Mouse (Mus musculus): ENCODE data around the gene Trpv4.

The Trpv4 gene

GRCm38 (mm10) chr5:114590043-114590913 is 67.9 kb downstream of the Trpv4 start:
- no peak for DNase-seq (ENCODE audit: low read depth in 2 of 2, low spot score in 2 of 2)

GRCm38 (mm10) chr5:114589454-114589853 is 68.8 kb downstream of the Trpv4 start:
- no peak for DNase-seq (ENCODE audit: low read depth in 2 of 2, low spot score in 2 of 2)

DNA sequence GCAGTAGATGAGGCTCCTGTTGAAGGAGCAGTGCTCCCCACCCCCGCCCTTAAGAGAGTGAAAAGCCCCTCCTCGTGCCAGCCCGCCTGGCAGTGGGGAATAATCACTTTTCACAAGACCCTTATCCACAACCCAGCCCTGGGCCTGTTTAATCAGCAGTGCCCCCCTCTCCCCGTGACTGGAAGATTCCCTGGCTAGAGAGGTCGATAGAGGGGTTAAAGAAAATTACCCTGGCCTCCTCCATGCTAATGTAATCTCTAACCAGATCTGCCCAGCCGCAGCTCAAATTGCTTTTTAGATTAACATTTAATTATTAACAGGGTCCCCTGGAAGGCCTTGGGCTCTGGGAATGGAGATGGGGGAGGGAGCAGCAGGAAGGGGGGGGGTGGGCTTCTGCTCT is 69.2 kb downstream of the Trpv4 start:
- DNase-seq (ENCODE audit: low read depth in 2 of 2, low spot score in 2 of 2) = no peak

- no peak for DNase-seq (ENCODE audit: low read depth in 2 of 2, low spot score in 2 of 2)
Observed at GRCm38 (mm10) chr5:114588416-114588815, 69.8 kb downstream of the Trpv4 start.

DNA sequence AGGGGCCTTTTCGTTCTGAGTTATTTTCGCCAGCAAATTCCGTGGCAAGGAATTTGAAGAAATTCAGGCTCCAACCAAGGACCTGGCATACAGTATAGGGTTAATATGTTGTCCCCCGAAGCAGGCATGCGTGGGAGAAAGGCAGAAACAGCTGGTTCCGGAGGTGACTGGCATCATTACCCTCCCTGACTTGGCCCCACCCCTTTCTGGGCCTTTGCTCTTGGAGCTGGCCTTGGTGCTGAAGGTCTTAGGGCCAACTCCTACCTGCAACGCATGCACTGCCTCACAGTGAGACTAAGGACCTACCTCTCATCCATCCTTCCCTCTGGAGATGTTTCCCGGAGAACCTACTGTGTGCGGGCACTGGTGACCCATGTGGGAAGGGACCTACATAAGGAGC is 70.3 kb downstream of the Trpv4 start:
- peak in 1 of 2 experiments; percentile 58 for DNase-seq (ENCODE audit: low read depth in 2 of 2, low spot score in 2 of 2)

DNA sequence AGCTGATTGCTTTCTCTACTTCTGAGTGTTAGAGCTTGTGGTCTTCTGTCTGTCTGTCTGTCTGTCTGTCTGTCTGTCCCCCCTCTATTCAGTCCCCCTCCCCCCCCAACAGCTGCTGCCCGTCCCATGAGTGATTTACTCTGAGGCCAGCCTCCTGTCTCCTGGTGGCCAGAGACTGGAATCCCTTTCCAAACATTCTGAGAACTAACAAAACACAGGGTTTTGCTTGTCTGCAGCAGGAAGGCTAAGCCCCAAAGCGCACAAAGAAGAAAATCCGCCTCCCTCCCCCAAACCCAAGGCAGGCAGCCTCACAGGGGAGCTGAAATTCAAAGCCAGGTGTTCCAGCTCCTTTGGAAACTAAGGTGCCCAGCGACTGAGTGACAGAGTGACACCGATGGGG is 72.5 kb downstream of the Trpv4 start:
- DNase-seq (ENCODE audit: low read depth in 2 of 2, low spot score in 2 of 2) = no peak

GRCm38 (mm10) chr5:114584293-114585104 is 73.7 kb downstream of the Trpv4 start:
- DNase-seq (ENCODE audit: low read depth in 2 of 2, low spot score in 2 of 2) = no peak

GRCm38 (mm10) chr5:114583490-114584175 is 74.6 kb downstream of the Trpv4 start:
- DNase-seq (ENCODE audit: low read depth in 2 of 2, low spot score in 2 of 2) = no peak

- no peak for DNase-seq (ENCODE audit: low read depth in 2 of 2, low spot score in 2 of 2)
Observed at GRCm38 (mm10) chr5:114583046-114583445, 75.2 kb downstream of the Trpv4 start.

DNA sequence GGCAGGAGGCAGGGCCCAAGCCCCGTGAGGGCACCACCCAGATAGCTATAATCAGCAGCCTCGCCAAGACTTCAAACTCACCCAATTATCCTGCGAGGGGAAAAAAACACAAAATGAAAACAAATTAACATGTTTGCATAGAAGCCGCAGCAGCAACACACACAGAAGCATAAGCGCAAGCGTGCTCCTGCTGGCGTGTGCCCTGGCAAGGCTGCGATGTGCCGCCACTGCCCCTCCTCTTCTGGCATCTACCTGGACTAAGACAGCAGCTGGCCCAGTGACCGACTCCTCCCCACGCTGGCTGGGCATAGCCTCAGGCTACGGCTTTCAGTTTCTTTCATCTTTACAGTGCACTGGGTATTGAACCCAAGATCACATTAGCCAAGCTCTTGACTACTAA is 76.7 kb downstream of the Trpv4 start:
- no peak for DNase-seq (ENCODE audit: low read depth in 2 of 2, low spot score in 2 of 2)

GRCm38 (mm10) chr5:114579714-114580357 is 78.4 kb downstream of the Trpv4 start:
- DNase-seq (ENCODE audit: low read depth in 2 of 2, low spot score in 2 of 2) = no peak

- DNase-seq (ENCODE audit: low read depth in 2 of 2, low spot score in 2 of 2) = no peak
Observed at GRCm38 (mm10) chr5:114578361-114578760, 79.9 kb downstream of the Trpv4 start.

DNA sequence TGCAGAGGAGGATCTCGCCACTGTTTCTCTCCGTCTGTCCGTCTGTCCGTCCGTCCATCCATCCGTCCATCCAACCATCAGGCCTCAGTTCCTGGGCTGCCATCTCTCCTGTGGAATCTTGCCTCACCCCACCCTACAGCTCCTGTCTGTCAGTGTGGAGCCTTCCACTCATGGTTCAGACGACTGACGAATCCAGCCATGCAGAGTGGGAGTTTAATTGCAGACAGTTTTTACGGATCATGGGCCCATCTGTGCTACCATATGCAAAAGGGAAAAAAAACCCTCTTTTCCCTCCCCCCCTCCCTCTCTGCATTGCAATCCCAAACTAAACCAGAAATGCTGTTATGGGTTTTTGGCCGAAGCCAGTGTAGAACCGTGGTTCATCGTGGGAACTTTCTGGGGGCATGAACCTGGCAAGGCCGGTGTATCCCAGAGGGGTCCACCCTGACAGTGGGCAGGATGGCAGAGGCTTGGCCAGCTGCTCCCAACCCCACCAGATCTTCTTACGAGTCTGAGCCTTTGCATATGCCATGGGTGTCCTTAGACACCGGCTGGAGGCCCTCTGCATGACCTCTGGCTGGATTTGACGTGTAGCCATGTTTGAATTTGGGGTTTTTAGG is 82.1 kb downstream of the Trpv4 start:
- no peak for DNase-seq (ENCODE audit: low read depth in 2 of 2, low spot score in 2 of 2)

GRCm38 (mm10) chr5:114575530-114575929 is 82.7 kb downstream of the Trpv4 start:
- DNase-seq (ENCODE audit: low read depth in 2 of 2, low spot score in 2 of 2) = no peak

DNA sequence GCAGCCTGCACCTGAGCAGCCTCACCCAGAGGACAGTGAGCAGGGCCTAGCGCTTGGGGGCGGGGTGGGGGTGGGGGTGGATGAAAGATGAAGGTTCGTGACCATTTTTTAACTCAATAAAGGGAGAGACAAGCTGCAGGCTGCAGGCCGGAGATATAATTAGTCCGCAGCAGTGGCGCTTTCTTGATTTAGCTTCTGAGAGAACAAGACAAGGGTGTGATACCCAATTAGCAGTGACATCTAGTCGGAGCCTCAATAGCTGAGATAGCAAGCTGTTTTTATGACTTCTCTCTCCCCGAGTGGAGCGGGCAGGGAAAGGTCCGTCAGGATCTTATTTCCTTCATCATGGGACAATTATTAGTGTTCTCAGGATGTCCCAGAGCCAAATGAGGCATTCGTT is 83.2 kb downstream of the Trpv4 start:
- DNase-seq (ENCODE audit: low read depth in 2 of 2, low spot score in 2 of 2) = no peak

GRCm38 (mm10) chr5:114573920-114574628 is 84.1 kb downstream of the Trpv4 start:
- DNase-seq (ENCODE audit: low read depth in 2 of 2, low spot score in 2 of 2) = no peak

- no peak for DNase-seq (ENCODE audit: low read depth in 2 of 2, low spot score in 2 of 2)
Observed at GRCm38 (mm10) chr5:114572997-114573396, 85.2 kb downstream of the Trpv4 start.
